In genomic region chr11:121111601-121112000, GRCm38 (mm10) we compare ENCODE assay signal across 39 mouse cellular contexts. TPM values are rescaled to one million over a fixed set of nuclear protein-coding genes. Genes with fewer than 3 reads are reported as not detected.
DNase-seq lines count a peak whose midpoint lies in the region; ATAC-seq and TF ChIP-seq lines count a peak whose summit lies in the region.
"Had no signal": no experiment of that assay in that cellular context is flagged by ENCODE, and none has a peak within 500 bp of the region (broad histone marks: within the 10 kb centered on the region; RNA-seq: fewer than 3 reads in every experiment).

No protein-coding gene starts in this region.

- no peak overlapping the region for H3K4me2 ChIP-seq in stomach, postnatal 0 days (replicated peaks; ENCODE audit: low read depth)
- H3K4me2 ChIP-seq: embryonic facial prominence, embryonic 13.5 days; hindbrain, embryonic 12.5 days; midbrain, embryonic 13.5 days; neural tube, embryonic 15.5 days; stomach, embryonic 15.5 days had no signal

- H3K4me1 ChIP-seq in stomach, postnatal 0 days (replicated peaks; ENCODE audit: control insufficient read depth, insufficient read depth), result no peaks in the 10 kb centered on the region
- H3K4me1 ChIP-seq: embryonic facial prominence, embryonic 13.5 days; neural tube, embryonic 15.5 days had no signal

- intact Hi-C loops in left cerebral cortex, postnatal 4 days (cut with DNase I), result no loop called here

- TF ChIP-seq EP300 in stomach, postnatal 0 days (optimal IDR thresholded peaks at IDR 0.05), result no peak

- H3K4me3 ChIP-seq in stomach, postnatal 0 days (ENCODE audit: low read depth, low read length), result no peak overlapping the region
- H3K4me3 ChIP-seq: embryonic facial prominence, embryonic 13.5 days; erythroblast, embryonic 14.5 days; hindbrain, embryonic 12.5 days; megakaryocyte, embryonic 14.5 days; midbrain, embryonic 13.5 days; neural tube, embryonic 15.5 days; stomach, embryonic 15.5 days had no signal

- H3K27me3 ChIP-seq in stomach, postnatal 0 days (ENCODE audit: control insufficient read depth, insufficient read depth, low read length), result no peaks in the 10 kb centered on the region
- H3K27me3 ChIP-seq: embryonic facial prominence, embryonic 13.5 days; hindbrain, embryonic 12.5 days; midbrain, embryonic 13.5 days; neural tube, embryonic 15.5 days; stomach, embryonic 15.5 days had no signal

- no peaks in the 10 kb centered on the region for H3K9me3 ChIP-seq in stomach, postnatal 0 days (ENCODE audit: control insufficient read depth, low read length)
- H3K9me3 ChIP-seq: embryonic facial prominence, embryonic 13.5 days; hindbrain, embryonic 12.5 days; megakaryocyte, embryonic 14.5 days; midbrain, embryonic 13.5 days; neural tube, embryonic 15.5 days; stomach, embryonic 15.5 days had no signal

- peak; percentile 24; the same call in 1 of the 2 replicates for ATAC-seq in stomach, postnatal 0 days (ENCODE audit: low FRiP score, low TSS enrichment)
- ATAC-seq: CD4-positive, CD25-positive, alpha-beta regulatory T cell, adult 4 months; intestine, embryonic 16.5 days; midbrain, embryonic 13.5 days had no signal

- peak; percentile 8 for DNase-seq in cerebellum, adult 9-11 months
- no peak for DNase-seq in cerebellum, postnatal 36 days
- DNase-seq in left cerebral cortex, postnatal 4 days, result peak; percentile 28
- no peak for DNase-seq in left cerebral cortex, adult 8-10 months (ENCODE audit: low spot score in 2 of 2)
- peak; percentile 48 for DNase-seq in NIH3T3 (ENCODE audit: low read depth)
- no peak for DNase-seq in stomach, postnatal 0 days (ENCODE audit: low spot score)
- DNase-seq in spleen, postnatal 10 days (ENCODE audit: low spot score in 2 of 2), result no peak
- DNase-seq: embryo, embryonic 11 days; gastrocnemius, postnatal 14 days; heart, postnatal 36 days; kidney, postnatal 10 days; layer of hippocampus, postnatal 36 days; liver; lung, adult 2 months; lung, postnatal 36 days; retina, postnatal 1 day; right cerebral cortex, postnatal 14 days; thymus, adult 2 months; thymus, postnatal 36 days had no signal

- no peak for TF ChIP-seq CTCF in stomach, postnatal 0 days (IDR thresholded peaks at IDR 0.05; ENCODE audit: low read depth)

- no peaks in the 10 kb centered on the region for H3K36me3 ChIP-seq in stomach, postnatal 0 days (ENCODE audit: control insufficient read depth, insufficient read depth, low read length)
- H3K36me3 ChIP-seq: embryonic facial prominence, embryonic 13.5 days; hindbrain, embryonic 12.5 days; midbrain, embryonic 13.5 days; neural tube, embryonic 15.5 days; stomach, embryonic 15.5 days had no signal

- no peak overlapping the region for H3K27ac ChIP-seq in stomach, postnatal 0 days (replicated peaks)
- H3K27ac ChIP-seq: embryonic facial prominence, embryonic 13.5 days; hindbrain, embryonic 12.5 days; liver, embryonic 14.5 days; midbrain, embryonic 13.5 days; neural tube, embryonic 15.5 days; stomach, embryonic 15.5 days had no signal

- 70% methylated on average over 1 of the region's 1 CpGs for WGBS in stomach, postnatal 0 days

- H3K9ac ChIP-seq in stomach, postnatal 0 days (ENCODE audit: low read length), result no peak overlapping the region
- H3K9ac ChIP-seq: embryonic facial prominence, embryonic 13.5 days; hindbrain, embryonic 12.5 days; liver, embryonic 14.5 days; midbrain, embryonic 13.5 days; neural tube, embryonic 15.5 days; stomach, embryonic 15.5 days had no signal

RNA-seq across cellular contexts. Expression of gene Tex19.2, which starts 6.9 kb away (rescaled TPM):
- total RNA-seq in left cerebral cortex, postnatal 4 days (2021), result not detected
- total RNA-seq in left cerebral cortex, adult 8-10 months (2022), result not detected
- polyA plus RNA-seq in stomach, postnatal 0 days (2015; fragmentation: Nextera tagmentation; extraction: Ambion mirVana), result 0.25 and 0.29 TPM in 2 replicates
- total RNA-seq: adrenal gland, adult 2 months; adrenal gland, postnatal 36 days; gastrocnemius, postnatal 14 days; granulocyte monocyte progenitor cell, adult 5-6 weeks; heart, postnatal 36 days; layer of hippocampus, postnatal 36 days; left cerebral cortex, postnatal 10 days; monocyte, adult 5-6 weeks had no signal
- polyA plus RNA-seq: adrenal gland, adult 2 months; CD4-positive, CD25-positive, alpha-beta regulatory T cell, adult 4 months; embryonic facial prominence, embryonic 13.5 days; erythroblast, embryonic 14.5 days; forebrain, embryonic 11.5 days; heart, embryonic 16.5 days; hindbrain, embryonic 12.5 days; intestine, embryonic 16.5 days; large intestine, adult 2 months; limb, embryonic 11.5 days; lung, adult 2 months; midbrain, embryonic 13.5 days; neural tube, embryonic 15.5 days; small intestine, adult 2 months; stomach, embryonic 15.5 days had no signal

RNA-seq across cellular contexts. Expression of gene Sectm1a, which starts 30.6 kb away (rescaled TPM):
- under 1 TPM in 1 of 2 experiments, not detected in 1; 0.30 TPM for total RNA-seq in left cerebral cortex, postnatal 4 days (2021)
- total RNA-seq in left cerebral cortex, adult 8-10 months (2022), result not detected
- 11.8 and 13.2 TPM in 2 replicates for polyA plus RNA-seq in stomach, postnatal 0 days (2015; fragmentation: Nextera tagmentation; extraction: Ambion mirVana)
- total RNA-seq: adrenal gland, adult 2 months; adrenal gland, postnatal 36 days; gastrocnemius, postnatal 14 days; granulocyte monocyte progenitor cell, adult 5-6 weeks; heart, postnatal 36 days; layer of hippocampus, postnatal 36 days; left cerebral cortex, postnatal 10 days; monocyte, adult 5-6 weeks had no signal
- polyA plus RNA-seq: CD4-positive, CD25-positive, alpha-beta regulatory T cell, adult 4 months; erythroblast, embryonic 14.5 days; forebrain, embryonic 11.5 days; hindbrain, embryonic 12.5 days; limb, embryonic 11.5 days; lung, adult 2 months; midbrain, embryonic 13.5 days; neural tube, embryonic 15.5 days had no signal

RNA-seq across cellular contexts. Expression of gene Tex19.1, which starts 34.3 kb away (rescaled TPM):
- not detected for total RNA-seq in left cerebral cortex, postnatal 4 days (2021)
- not detected for total RNA-seq in left cerebral cortex, adult 8-10 months (2022)
- 0.34 and 0.48 TPM in 2 replicates for polyA plus RNA-seq in stomach, postnatal 0 days (2015; fragmentation: Nextera tagmentation; extraction: Ambion mirVana)
- total RNA-seq: adrenal gland, adult 2 months; adrenal gland, postnatal 36 days; gastrocnemius, postnatal 14 days; granulocyte monocyte progenitor cell, adult 5-6 weeks; heart, postnatal 36 days; layer of hippocampus, postnatal 36 days; left cerebral cortex, postnatal 10 days; monocyte, adult 5-6 weeks had no signal
- polyA plus RNA-seq: erythroblast, embryonic 14.5 days; forebrain, embryonic 11.5 days; heart, embryonic 16.5 days; hindbrain, embryonic 12.5 days; intestine, embryonic 16.5 days; large intestine, adult 2 months; lung, adult 2 months; midbrain, embryonic 13.5 days; neural tube, embryonic 15.5 days; small intestine, adult 2 months had no signal

RNA-seq across cellular contexts. Expression of gene Sectm1b, which starts 48.2 kb away (rescaled TPM):
- total RNA-seq in left cerebral cortex, postnatal 4 days (2021), result not detected
- total RNA-seq in left cerebral cortex, adult 8-10 months (2022), result not detected
- 113 and 133 TPM in 2 replicates for polyA plus RNA-seq in stomach, postnatal 0 days (2015; fragmentation: Nextera tagmentation; extraction: Ambion mirVana)
- total RNA-seq: adrenal gland, adult 2 months; adrenal gland, postnatal 36 days; gastrocnemius, postnatal 14 days; granulocyte monocyte progenitor cell, adult 5-6 weeks; heart, postnatal 36 days; layer of hippocampus, postnatal 36 days; left cerebral cortex, postnatal 10 days; monocyte, adult 5-6 weeks had no signal
- polyA plus RNA-seq: adrenal gland, adult 2 months; CD4-positive, CD25-positive, alpha-beta regulatory T cell, adult 4 months; erythroblast, embryonic 14.5 days; forebrain, embryonic 11.5 days; hindbrain, embryonic 12.5 days; limb, embryonic 11.5 days; midbrain, embryonic 13.5 days; neural tube, embryonic 15.5 days had no signal

RNA-seq across cellular contexts. Expression of gene Uts2r, which starts 48.5 kb away (rescaled TPM):
- not detected for total RNA-seq in left cerebral cortex, postnatal 4 days (2021)
- under 1 TPM in 3 of 4 experiments, not detected in 1; 0.18 to 0.50 (median 0.37) TPM for total RNA-seq in left cerebral cortex, adult 8-10 months (2022)
- not detected in 2 replicates for polyA plus RNA-seq in stomach, postnatal 0 days (2015; fragmentation: Nextera tagmentation; extraction: Ambion mirVana)
- total RNA-seq: adrenal gland, adult 2 months; adrenal gland, postnatal 36 days; granulocyte monocyte progenitor cell, adult 5-6 weeks; left cerebral cortex, postnatal 10 days; monocyte, adult 5-6 weeks had no signal
- polyA plus RNA-seq: CD4-positive, CD25-positive, alpha-beta regulatory T cell, adult 4 months; embryonic facial prominence, embryonic 13.5 days; forebrain, embryonic 11.5 days; intestine, embryonic 16.5 days; large intestine, adult 2 months; limb, embryonic 11.5 days; liver, embryonic 14.5 days; small intestine, adult 2 months; stomach, embryonic 15.5 days had no signal

Comparison
In these comparisons a context has a peak if more than half of its experiments do, and no peak if none do; other contexts are left out.
1. DNase-seq: peak in cerebellum, adult 9-11 months (single experiment), left cerebral cortex, postnatal 4 days (single experiment) and NIH3T3 (single experiment); none in cerebellum, postnatal 36 days (0 of 2), left cerebral cortex, adult 8-10 months (0 of 2), stomach, postnatal 0 days (single experiment) and spleen, postnatal 10 days (0 of 2).